Mouse (Mus musculus) liver, embryonic 12.5 days (tissue): ENCODE data around the gene Lcn5. TPM values are rescaled to one million over a fixed set of nuclear protein-coding genes. Genes with fewer than 3 reads are reported as not detected.

Source experiments
- ATAC-seq: fragments of 200-750 bp; cut with Nextera tagmentation; 2 replicates; pipeline ENCODE4 v1.8.0; 2017; ENCODE audit warnings: moderate number of reproducible peaks, mild to moderate bottlenecking, moderate library complexity
- H3K27ac ChIP-seq: fragments of 300-500 bp; sonication (generic); 2 replicates; pipeline ENCODE4 v1.5.1; 2016; ENCODE audit warnings: mild to moderate bottlenecking
- H3K27me3 ChIP-seq: fragments of 300-500 bp; sonication (generic); replicated peaks from 2 replicates; pipeline ENCODE4 v1.6.1; 2016; ENCODE audit warnings: mild to moderate bottlenecking, moderate library complexity
- H3K36me3 ChIP-seq: fragments of 300-500 bp; sonication (generic); 2 replicates; pipeline ENCODE4 v1.6.1; 2016; ENCODE audit warnings: mild to moderate bottlenecking, moderate library complexity
- H3K4me1 ChIP-seq: fragments of 300-500 bp; sonication (generic); 2 replicates; pipeline ENCODE4 v1.6.1; 2016
- H3K4me2 ChIP-seq: fragments of 300-500 bp; sonication (generic); 2 replicates; pipeline ENCODE4 v1.6.1; 2016; ENCODE audit warnings: mild to moderate bottlenecking, moderate library complexity
- H3K4me3 ChIP-seq: fragments of 300-500 bp; sonication (generic); 2 replicates; pipeline ENCODE4 v1.5.1; 2016; ENCODE audit warnings: mild to moderate bottlenecking, moderate library complexity
- H3K9ac ChIP-seq: fragments of 300-500 bp; sonication (generic); 2 replicates; pipeline ENCODE4 v1.6.1; 2016; ENCODE audit warnings: mild to moderate bottlenecking, moderate library complexity
- H3K9me3 ChIP-seq: fragments of 300-500 bp; sonication (generic); replicated peaks from 2 replicates; pipeline ENCODE4 v1.6.1; 2016; ENCODE audit warnings: mild to moderate bottlenecking, moderate library complexity
- WGBS: fragments of 180-500 bp; shearing (Covaris S2); methylation state at CpG from one replicate; pipeline ENCODE4 v1.1.7; 2016; ENCODE audit not compliant: insufficient replicate concordance; 5-methylcytosine and 5-hydroxymethylcytosine counted together
- polyA plus RNA-seq: library from polyadenylated mRNA; unstranded; fragments of >200 nt; fragmentation: Nextera tagmentation; extraction: Ambion mirVana; gene quantifications from 2 replicates; pipeline ENCODE4 v1.2.1, GENCODE M21; 2016

Gene Lcn5
- polyA plus RNA-seq, 1 experiment from 2014 or later: not detected

GRCm38 (mm10) chr2:25639890-25640289, 17.9 kb upstream of the Lcn5 start:
- H3K27me3 ChIP-seq: peaks cover under 1% of the 10 kb centered on the region; the same call in 1 of the 2 replicates
- no peak overlapping the region for H3K4me3 ChIP-seq
- 13% methylated on average over 6 of the region's 6 CpGs for WGBS
- H3K4me2 ChIP-seq: no peak overlapping the region
- no peaks in the 10 kb centered on the region for H3K36me3 ChIP-seq
- no peaks in the 10 kb centered on the region for H3K9me3 ChIP-seq
- no peak overlapping the region for H3K27ac ChIP-seq
- no peaks in the 10 kb centered on the region for H3K4me1 ChIP-seq
- no peak for ATAC-seq
- H3K9ac ChIP-seq: no peak overlapping the region

GRCm38 (mm10) chr2:25652902-25653301, 4.8 kb upstream of the Lcn5 start, which contains the start of gene Lcn8:
Gene Lcn8, plus strand, starts transcription at chr2:25653120.
- 41% methylated on average over 2 of the region's 2 CpGs for WGBS
- H3K36me3 ChIP-seq: no peaks in the 10 kb centered on the region
- no peak for ATAC-seq
- no peak within 1 kb of the TSS for H3K27ac ChIP-seq
- peaks cover 10% of the 10 kb centered on the region; the same call in 1 of the 2 replicates for H3K27me3 ChIP-seq
- no peaks in the 10 kb centered on the region for H3K9me3 ChIP-seq
- no peak within 1 kb of the TSS for H3K9ac ChIP-seq
- H3K4me3 ChIP-seq: no peak within 1 kb of the TSS
- H3K4me2 ChIP-seq: no peak within 1 kb of the TSS
- no peaks in the 10 kb centered on the region for H3K4me1 ChIP-seq

- H3K36me3 ChIP-seq: no peaks in the 10 kb centered on the region
- H3K27me3 ChIP-seq: peaks cover 10% of the 10 kb centered on the region; the same call in 1 of the 2 replicates
- H3K9ac ChIP-seq: no peak overlapping the region
- no peak overlapping the region for H3K4me2 ChIP-seq
- H3K4me3 ChIP-seq: no peak overlapping the region
- H3K4me1 ChIP-seq: no peaks in the 10 kb centered on the region
- WGBS: 33% methylated on average over 1 of the region's 1 CpGs
- H3K27ac ChIP-seq: no peak overlapping the region
- ATAC-seq: no peak
- no peaks in the 10 kb centered on the region for H3K9me3 ChIP-seq
Observed at GRCm38 (mm10) chr2:25654502-25654901, 3.2 kb upstream of the Lcn5 start.

GRCm38 (mm10) chr2:25656691-25657090, 1.1 kb upstream of the Lcn5 start:
- H3K4me2 ChIP-seq: no peak overlapping the region
- ATAC-seq: no peak
- no peak overlapping the region for H3K4me3 ChIP-seq
- H3K9ac ChIP-seq: no peak overlapping the region
- WGBS: 63% methylated on average over 4 of the region's 4 CpGs
- H3K27ac ChIP-seq: no peak overlapping the region
- no peaks in the 10 kb centered on the region for H3K4me1 ChIP-seq
- H3K27me3 ChIP-seq: peaks cover 10% of the 10 kb centered on the region; the same call in 1 of the 2 replicates
- H3K9me3 ChIP-seq: no peaks in the 10 kb centered on the region
- no peaks in the 10 kb centered on the region for H3K36me3 ChIP-seq

- Histone ChIP-seq H3K9me3 (no peaks in the 10 kb centered on the region), H3K4me1 (no peaks in the 10 kb centered on the region), H3K27me3 (peaks cover 10% of the 10 kb centered on the region; the same call in 1 of the 2 replicates), H3K9ac (no peak overlapping the region), H3K4me2 (no peak overlapping the region), H3K4me3 (no peak overlapping the region), H3K27ac (no peak overlapping the region), H3K36me3 (no peaks in the 10 kb centered on the region)
- no peak for ATAC-seq
- 68% methylated on average over 4 of the region's 4 CpGs for WGBS
Observed at GRCm38 (mm10) chr2:25657246-25657645, 506 bp upstream of the Lcn5 start.

GRCm38 (mm10) chr2:25660279-25660678, 2.5 kb downstream of the Lcn5 start:
- 78% methylated on average over 8 of the region's 8 CpGs for WGBS

GRCm38 (mm10) chr2:25661245-25661970, 3.7 kb downstream of the Lcn5 start:
- ATAC-seq: no peak
- H3K27me3 ChIP-seq: no peaks in the 10 kb centered on the region
- no peaks in the 10 kb centered on the region for H3K9me3 ChIP-seq
- no peak overlapping the region for H3K4me3 ChIP-seq
- no peaks in the 10 kb centered on the region for H3K4me1 ChIP-seq
- 69% methylated on average over 6 of the region's 6 CpGs for WGBS
- H3K27ac ChIP-seq: no peak overlapping the region
- no peaks in the 10 kb centered on the region for H3K36me3 ChIP-seq
- no peak overlapping the region for H3K9ac ChIP-seq
- no peak overlapping the region for H3K4me2 ChIP-seq

More at GRCm38 (mm10) chr2:25660279-25660678, 2.5 kb downstream of the Lcn5 start:
- no peaks in the 10 kb centered on the region for H3K36me3 ChIP-seq
- H3K9me3 ChIP-seq: no peaks in the 10 kb centered on the region
- no peak overlapping the region for H3K9ac ChIP-seq
- ATAC-seq: no peak
- no peaks in the 10 kb centered on the region for H3K4me1 ChIP-seq
- H3K27ac ChIP-seq: no peak overlapping the region
- H3K27me3 ChIP-seq: no peaks in the 10 kb centered on the region
- no peak overlapping the region for H3K4me3 ChIP-seq
- H3K4me2 ChIP-seq: no peak overlapping the region

- H3K4me2 ChIP-seq: no peak overlapping the region
Observed at GRCm38 (mm10) chr2:25663511-25663910, 5.8 kb downstream of the Lcn5 start.

GRCm38 (mm10) chr2:25664125-25664524, 6.4 kb downstream of the Lcn5 start:
- Histone ChIP-seq H3K4me1 (no peaks in the 10 kb centered on the region), H3K4me3 (no peak overlapping the region), H3K9ac (no peak overlapping the region), H3K27me3 (no peaks in the 10 kb centered on the region), H3K36me3 (no peaks in the 10 kb centered on the region), H3K9me3 (no peaks in the 10 kb centered on the region), H3K4me2 (no peak overlapping the region), H3K27ac (no peak overlapping the region)
- 67% methylated on average over 5 of the region's 5 CpGs for WGBS
- ATAC-seq: no peak

More at GRCm38 (mm10) chr2:25663511-25663910, 5.8 kb downstream of the Lcn5 start:
- no peak for ATAC-seq
- WGBS: 55% methylated on average over 1 of the region's 1 CpGs
- H3K36me3 ChIP-seq: no peaks in the 10 kb centered on the region
- no peaks in the 10 kb centered on the region for H3K9me3 ChIP-seq
- H3K27ac ChIP-seq: no peak overlapping the region
- no peaks in the 10 kb centered on the region for H3K4me1 ChIP-seq
- H3K4me3 ChIP-seq: no peak overlapping the region
- no peak overlapping the region for H3K9ac ChIP-seq
- no peaks in the 10 kb centered on the region for H3K27me3 ChIP-seq

- H3K9ac ChIP-seq: no peak overlapping the region
- no peaks in the 10 kb centered on the region for H3K36me3 ChIP-seq
- no peak overlapping the region for H3K4me2 ChIP-seq
- no peak overlapping the region for H3K27ac ChIP-seq
- no peaks in the 10 kb centered on the region for H3K4me1 ChIP-seq
- H3K4me3 ChIP-seq: no peak overlapping the region
- H3K9me3 ChIP-seq: no peaks in the 10 kb centered on the region
- no peaks in the 10 kb centered on the region for H3K27me3 ChIP-seq
- WGBS: 48% methylated on average over 1 of the region's 1 CpGs
- no peak for ATAC-seq
Observed at GRCm38 (mm10) chr2:25666516-25666915, 8.8 kb downstream of the Lcn5 start.

- no peak within 1 kb of the TSS for H3K4me3 ChIP-seq
- H3K4me1 ChIP-seq: no peaks in the 10 kb centered on the region
- no peak within 1 kb of the TSS for H3K9ac ChIP-seq
- H3K36me3 ChIP-seq: no peaks in the 10 kb centered on the region
- no peak for ATAC-seq
- H3K4me2 ChIP-seq: no peak within 1 kb of the TSS
- WGBS: 66% methylated on average over 3 of the region's 3 CpGs
- no peaks in the 10 kb centered on the region for H3K27me3 ChIP-seq
- no peak within 1 kb of the TSS for H3K27ac ChIP-seq
- no peaks in the 10 kb centered on the region for H3K9me3 ChIP-seq
Observed at GRCm38 (mm10) chr2:25676486-25676885, 18.7 kb downstream of the Lcn5 start, which contains the start of gene Lcn6. Gene Lcn6, plus strand, starts transcription at chr2:25676786.

- H3K4me1 ChIP-seq: no peaks in the 10 kb centered on the region
- WGBS: 58% methylated on average over 6 of the region's 6 CpGs
- no peaks in the 10 kb centered on the region for H3K9me3 ChIP-seq
- no peaks in the 10 kb centered on the region for H3K36me3 ChIP-seq
- no peak overlapping the region for H3K27ac ChIP-seq
- no peak for ATAC-seq
- H3K9ac ChIP-seq: no peak overlapping the region
- H3K4me2 ChIP-seq: no peak overlapping the region
- no peak overlapping the region for H3K4me3 ChIP-seq
- H3K27me3 ChIP-seq: no peaks in the 10 kb centered on the region
Observed at GRCm38 (mm10) chr2:25679559-25679958, 21.8 kb downstream of the Lcn5 start.
